Mouse (Mus musculus) gastrocnemius, adult 2 months (tissue): ENCODE data around the gene Crybg1. TPM values are rescaled to one million over a fixed set of nuclear protein-coding genes. Genes with fewer than 3 reads are reported as not detected.

Experiments
- DNase-seq: peaks from one replicate; pipeline ENCODE4 v3.0.0; 2022
- H3K27ac ChIP-seq: fragments of 200-600 bp; 2 replicates; pipeline ENCODE4 v1.8.1; 2022; ENCODE audit warnings: mild to moderate bottlenecking
- H3K4me3 ChIP-seq: fragments of 200-600 bp; 2 replicates; pipeline ENCODE4 v1.8.1; 2022; ENCODE audit warnings: mild to moderate bottlenecking, moderate library complexity
- CTCF ChIP-seq: fragments of 200-600 bp; IDR thresholded peaks from 2 replicates; pipeline ENCODE4 v1.8.1; 2022; ENCODE audit warnings: antibody characterized with exemption, mild to moderate bottlenecking, moderate library complexity
- intact Hi-C: fragments of 180-260 bp; cut with DNase I; formaldehyde crosslinking; loops from one replicate; pipeline ENCODE4 v1.15.1; 2025
- total RNA-seq, 2 experiments: library from RNA; stranded (reverse); gene quantifications; 2 replicates each; pipeline ENCODE4 v1.2.3; 2021

Gene Crybg1
- total RNA-seq, 2 experiments from 2014 or later, result 1.0 to 1.3 TPM

- no peak overlapping the region for H3K4me3 ChIP-seq
- no peak overlapping the region for H3K27ac ChIP-seq
- no peak for TF ChIP-seq CTCF
- intact Hi-C loops, result no loop called here
- DNase-seq, result peak; percentile 36
Measured at GRCm38 (mm10) chr10:44138137-44138855, 10.4 kb downstream of the Crybg1 start.

DNA sequence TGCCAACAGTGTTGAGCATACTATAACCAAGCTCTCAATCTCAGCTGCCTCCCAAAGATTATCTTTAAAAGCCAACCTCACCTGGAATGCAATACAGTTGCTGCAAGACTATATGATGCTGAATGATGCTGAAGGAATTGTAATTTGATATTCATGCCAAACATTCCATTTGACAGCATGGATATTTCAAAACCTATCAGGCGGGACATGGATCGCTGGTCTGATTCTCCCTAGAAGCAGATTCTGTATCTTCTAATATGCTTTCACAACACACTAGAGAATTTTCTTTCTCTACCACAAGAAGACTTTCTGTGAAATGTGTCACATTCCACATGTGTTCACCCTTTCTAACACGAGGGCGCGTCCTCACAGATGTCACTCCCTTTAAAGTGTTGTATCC, 22.6 kb downstream of the Crybg1 start:
- no peak for TF ChIP-seq CTCF
- no peak overlapping the region for H3K4me3 ChIP-seq
- DNase-seq, result no peak
- intact Hi-C loops, result no loop called here
- H3K27ac ChIP-seq, result no peak overlapping the region

DNA sequence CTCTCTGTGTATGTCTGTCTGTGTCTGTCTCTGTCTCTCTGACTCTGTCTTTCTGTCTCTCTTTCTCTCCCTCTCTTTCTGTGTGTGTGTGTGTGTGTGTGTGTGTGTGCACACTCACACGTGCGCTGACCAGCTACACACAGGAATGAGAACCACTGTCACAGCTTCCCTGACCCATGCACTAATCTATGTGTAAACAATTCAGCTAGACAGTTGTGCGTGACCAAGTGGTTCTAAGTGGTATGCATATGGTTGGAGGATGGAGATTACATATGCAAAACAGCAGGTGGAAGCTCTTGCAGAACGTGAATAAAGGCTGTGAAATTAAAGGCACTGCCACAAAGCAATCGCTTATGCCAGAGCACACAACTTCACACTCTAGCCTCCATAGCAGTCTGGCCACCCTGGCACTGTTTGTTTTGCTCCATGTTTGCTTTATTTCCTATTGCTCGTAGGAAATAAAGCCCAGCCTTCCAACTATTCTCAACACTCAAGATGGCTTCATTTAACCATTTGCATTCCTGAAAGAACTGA, 24.2 kb downstream of the Crybg1 start:
- intact Hi-C loops, result no loop called here
- H3K4me3 ChIP-seq, result no peak overlapping the region
- no peak overlapping the region for H3K27ac ChIP-seq
- no peak for TF ChIP-seq CTCF
- DNase-seq, result no peak

DNA sequence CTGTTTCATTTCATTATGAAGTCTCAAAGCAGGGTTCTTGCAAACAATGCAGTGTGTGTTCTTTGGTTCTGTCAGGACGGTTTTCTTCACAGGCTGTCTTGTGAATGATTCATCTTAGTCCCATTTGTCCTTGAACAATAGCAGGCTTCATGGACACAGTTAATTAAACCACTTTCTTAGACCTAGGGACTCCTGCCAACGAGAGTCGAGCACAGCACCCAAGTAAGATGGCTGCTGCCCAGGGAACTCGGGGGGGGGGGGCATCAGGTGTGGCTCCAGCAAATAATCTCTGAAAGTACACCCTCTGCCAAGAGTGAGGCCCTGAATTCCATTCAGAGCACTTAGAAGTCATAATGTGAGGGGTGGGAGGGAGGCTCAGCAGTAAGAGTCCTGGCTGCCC, 30.0 kb downstream of the Crybg1 start:
- intact Hi-C loops, result no loop called here
- Histone ChIP-seq H3K27ac (no peak overlapping the region), H3K4me3 (no peak overlapping the region)
- DNase-seq, result no peak
- no peak for TF ChIP-seq CTCF

GRCm38 (mm10) chr10:44116796-44117195, 31.9 kb downstream of the Crybg1 start:
- no peak for DNase-seq
- intact Hi-C loops, result no loop called here
- no peak overlapping the region for H3K27ac ChIP-seq
- H3K4me3 ChIP-seq, result no peak overlapping the region
- TF ChIP-seq CTCF, result no peak

- TF ChIP-seq CTCF, result no peak
- intact Hi-C loops, result no loop called here
- no peak overlapping the region for H3K27ac ChIP-seq
- no peak overlapping the region for H3K4me3 ChIP-seq
- no peak for DNase-seq
Measured at GRCm38 (mm10) chr10:44114611-44115010, 34.0 kb downstream of the Crybg1 start.

DNA sequence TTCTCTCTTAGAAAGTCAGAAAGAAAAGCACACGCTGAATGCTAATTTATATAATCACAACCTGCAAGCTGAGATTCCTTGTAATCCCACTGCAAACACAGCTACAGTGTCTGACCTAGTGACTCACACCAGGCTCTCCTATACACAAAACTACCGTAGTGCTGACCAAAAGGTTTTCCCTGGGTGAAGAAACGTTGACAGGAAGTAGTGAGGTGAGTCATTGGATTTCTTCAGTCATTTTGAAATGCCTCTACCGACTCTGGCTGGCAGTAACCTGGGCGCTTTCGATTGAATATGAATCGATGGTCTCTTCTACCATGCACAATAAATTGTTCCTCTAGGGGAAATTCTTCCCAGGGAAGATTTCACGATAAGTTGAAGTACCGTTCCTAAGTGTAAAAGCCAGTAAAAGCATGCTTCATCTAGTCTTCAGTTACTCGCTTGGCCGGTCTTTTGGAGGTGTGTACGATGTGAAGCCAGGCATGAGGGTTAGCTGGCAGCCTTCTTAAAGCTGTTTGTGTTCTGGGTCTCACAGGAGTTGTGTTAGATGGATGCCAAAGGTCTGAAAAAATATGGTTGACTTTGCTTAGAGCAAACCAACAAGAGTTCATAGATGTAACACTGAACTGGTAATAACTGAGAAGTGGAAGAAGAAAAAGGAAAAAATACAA, 36.5 kb downstream of the Crybg1 start:
- TF ChIP-seq CTCF, result no peak

GRCm38 (mm10) chr10:44111168-44111567, 37.5 kb downstream of the Crybg1 start:
- DNase-seq, result no peak
- intact Hi-C loops, result no loop called here
- no peak overlapping the region for H3K4me3 ChIP-seq
- TF ChIP-seq CTCF, result no peak
- no peak overlapping the region for H3K27ac ChIP-seq

More for the DNA sequence above, 36.5 kb downstream of the Crybg1 start:
- no peak for DNase-seq
- Histone ChIP-seq H3K4me3 (no peak overlapping the region), H3K27ac (no peak overlapping the region)
- intact Hi-C loops, result no loop called here

DNA sequence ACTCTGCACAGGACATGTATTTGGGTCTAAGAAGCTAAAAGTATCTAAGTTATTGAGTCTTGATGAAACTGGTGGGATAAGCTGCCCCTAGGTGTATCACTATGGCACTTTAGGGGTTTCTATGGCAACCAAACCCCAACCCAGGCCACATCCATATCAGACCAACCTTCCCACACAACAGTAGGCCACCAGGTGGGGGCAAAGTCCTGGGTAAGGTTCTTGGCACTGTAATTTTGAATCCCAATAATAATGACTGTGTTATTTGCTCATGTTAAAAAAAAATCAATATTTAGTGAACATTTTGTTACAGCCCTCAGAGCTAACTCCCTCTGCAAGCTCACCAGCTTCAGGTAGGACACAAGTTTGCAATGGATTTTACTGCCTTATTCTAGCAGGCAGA, 38.2 kb downstream of the Crybg1 start:
- Histone ChIP-seq H3K27ac (no peak overlapping the region), H3K4me3 (no peak overlapping the region)
- no peak for TF ChIP-seq CTCF
- no peak for DNase-seq
- intact Hi-C loops, result no loop called here

DNA sequence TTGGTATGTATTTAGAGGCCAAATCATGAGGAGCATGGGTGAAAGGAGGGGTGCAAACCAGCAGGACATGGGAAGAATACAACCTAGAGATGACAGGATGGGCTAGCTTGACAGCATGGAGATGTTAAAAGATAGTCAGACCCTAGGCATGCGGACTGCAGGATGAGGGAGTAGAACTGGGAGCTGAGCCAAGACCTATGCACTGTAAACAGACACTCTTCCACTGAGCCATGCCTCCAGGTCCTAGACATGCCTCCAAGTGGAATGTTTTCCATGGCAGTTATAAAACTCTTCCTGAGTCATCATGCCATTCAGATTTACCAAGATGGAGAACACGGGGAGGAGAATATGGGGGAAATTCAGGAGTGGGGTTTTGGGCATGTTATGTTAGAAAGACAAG, 53.9 kb downstream of the Crybg1 start:
- no peak for TF ChIP-seq CTCF
- Histone ChIP-seq H3K27ac (no peak overlapping the region), H3K4me3 (no peak overlapping the region)
- no peak for DNase-seq
- intact Hi-C loops, result no loop called here

GRCm38 (mm10) chr10:44091757-44092156, 56.9 kb downstream of the Crybg1 start:
- intact Hi-C loops, result no loop called here
- DNase-seq, result no peak
- no peak overlapping the region for H3K4me3 ChIP-seq
- TF ChIP-seq CTCF, result no peak
- no peak overlapping the region for H3K27ac ChIP-seq

- DNase-seq, result peak; percentile 36
- H3K4me3 ChIP-seq, result no peak overlapping the region
- H3K27ac ChIP-seq, result no peak overlapping the region
- TF ChIP-seq CTCF, result no peak
- intact Hi-C loops, result no loop called here
Measured at GRCm38 (mm10) chr10:44080351-44080750, 68.3 kb downstream of the Crybg1 start.

GRCm38 (mm10) chr10:44078799-44079521, 69.7 kb downstream of the Crybg1 start:
- DNase-seq, result no peak
- TF ChIP-seq CTCF, result no peak
- Histone ChIP-seq H3K4me3 (no peak overlapping the region), H3K27ac (no peak overlapping the region)
- intact Hi-C loops, result no loop called here
